Mouse (Mus musculus) liver, embryonic 14.5 days (tissue): ENCODE results near the gene Tnfsf13. TPM values are rescaled to one million over a fixed set of nuclear protein-coding genes. Genes with fewer than 3 reads are reported as not detected.

Experiments
- ATAC-seq: fragments of 200-750 bp; cut with Nextera tagmentation; 2 replicates; pipeline ENCODE4 v1.8.0; 2017; ENCODE audit warnings: moderate number of reproducible peaks, mild to moderate bottlenecking, moderate library complexity; ENCODE audit not compliant: insufficient read depth
- DNase-seq, 3 experiments: peaks; one replicate each; pipeline ENCODE4 v3.0.0-alpha.2; 2012 to 2013; ENCODE audit warnings: low read depth in 3 of 3, low spot score in 3 of 3
- H3K27ac ChIP-seq: fragments of 300-500 bp; sonication (generic); 2 replicates; pipeline ENCODE4 v1.5.1; 2014; ENCODE audit warnings: moderate library complexity, mild to moderate bottlenecking, control low read depth, inconsistent platforms
- H3K27me3 ChIP-seq: fragments of 300-500 bp; sonication (generic); 2 replicates; pipeline ENCODE4 v1.6.1; 2014; ENCODE audit warnings: mild to moderate bottlenecking, low read length, moderate library complexity; ENCODE audit not compliant: control insufficient read depth, insufficient read depth
- H3K36me3 ChIP-seq: fragments of 300-500 bp; sonication (generic); replicated peaks from 2 replicates; pipeline ENCODE4 v1.6.1; 2014; ENCODE audit warnings: low read depth; ENCODE audit not compliant: control insufficient read depth, insufficient read depth
- H3K4me1 ChIP-seq, 2 experiments: fragments of 200-500 bp in 1 of 2; fragments of 300-500 bp in 1 of 2; sonication (generic) in 1 of 2; replicated peaks; 2 replicates each; pipeline ENCODE4 v1.6.1; 2012 to 2014; ENCODE audit warnings: antibody characterized with exemption in 1 of 2, inconsistent platforms in 1 of 2, low read length in 1 of 2; ENCODE audit not compliant: control insufficient read depth in 2 of 2, insufficient read depth in 2 of 2
- H3K4me2 ChIP-seq: fragments of 300-500 bp; sonication (generic); 2 replicates; pipeline ENCODE4 v1.6.1; 2014; ENCODE audit warnings: low read depth, mild to moderate bottlenecking, control low read depth, moderate library complexity
- H3K4me3 ChIP-seq, 2 experiments: fragments of 200-500 bp in 1 of 2; fragments of 300-500 bp in 1 of 2; sonication (generic) in 1 of 2; 2 replicates each; pipeline ENCODE4 v1.5.1; 2012 to 2014; ENCODE audit warnings: low read depth in 2 of 2, low read length in 2 of 2, mild to moderate bottlenecking in 2 of 2, control low read depth in 1 of 2, inconsistent platforms in 1 of 2, moderate library complexity in 1 of 2; ENCODE audit not compliant: insufficient read depth in 1 of 2
- H3K9ac ChIP-seq: fragments of 300-500 bp; sonication (generic); replicated peaks from 2 replicates; pipeline ENCODE4 v1.6.1; 2014; ENCODE audit warnings: mild to moderate bottlenecking, control low read depth, moderate library complexity
- H3K9me3 ChIP-seq: fragments of 300-500 bp; sonication (generic); 2 replicates; pipeline ENCODE4 v1.6.1; 2016; ENCODE audit warnings: low read length, mixed read lengths; ENCODE audit not compliant: control insufficient read depth
- CTCF ChIP-seq: IDR thresholded peaks from 2 replicates; pipeline ENCODE4 v1.5.1; 2016; ENCODE audit warnings: antibody characterized with exemption, low read depth, control low read depth
- EP300 ChIP-seq: IDR thresholded peaks from 2 replicates; pipeline ENCODE4 v1.6.1; 2016; ENCODE audit warnings: antibody characterized with exemption, low read depth
- WGBS: fragments of 180-500 bp; shearing (Covaris S2); extraction: QIAGEN DNeasy Blood & Tissue Kit; methylation state at CpG from one replicate; pipeline ENCODE4 v1.1.7; 2014; ENCODE audit not compliant: insufficient replicate concordance; 5-methylcytosine and 5-hydroxymethylcytosine counted together
- polyA plus RNA-seq, 2 experiments: library from polyadenylated mRNA; depleted of rRNA in 1 of 2; stranded (reverse) in 1 of 2; unstranded in 1 of 2; fragments of >200 nt; fragmentation: Nextera tagmentation in 1 of 2; extraction: Ambion mirVana in 1 of 2; gene quantifications; 2 replicates each; pipeline versions ENCODE4 v1.2.1 to v1.2.3; 2012 to 2014

Tnfsf13 gene
- polyA plus RNA-seq, 2 experiments = 0.20 to 0.26 TPM

DNA sequence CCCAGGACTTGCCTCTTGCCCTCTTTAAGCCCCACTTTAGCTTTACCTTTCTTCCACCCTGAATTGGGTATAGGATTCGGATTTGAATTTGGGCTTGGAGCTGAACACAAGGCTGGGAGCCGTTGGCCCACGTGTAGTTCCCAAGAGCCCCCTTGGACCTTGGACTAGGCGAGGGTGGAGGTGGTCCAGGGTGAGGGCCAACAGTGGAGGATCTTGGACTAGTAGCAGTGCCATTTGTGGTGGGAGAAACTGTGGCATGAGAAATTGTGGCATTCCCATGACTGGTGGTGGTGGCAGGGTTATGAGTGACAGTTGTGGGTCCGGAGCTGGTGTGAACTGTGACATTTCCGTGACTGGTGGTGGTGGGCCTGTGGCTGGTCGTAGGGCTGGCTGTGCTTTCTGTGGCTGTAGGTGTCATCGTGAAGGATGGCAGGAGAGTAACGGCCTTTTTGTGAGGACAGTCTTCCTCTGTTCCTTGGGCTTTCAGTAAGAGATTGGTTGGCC lies 20.1 kb downstream of the Tnfsf13 start:
- Histone ChIP-seq H3K4me3 (no peak overlapping the region), H3K36me3 (peaks cover 61% of the 10 kb centered on the region), H3K27me3 (no peaks in the 10 kb centered on the region), H3K9ac (no peak overlapping the region; the same call in 1 of the 2 replicates), H3K4me2 (no peak overlapping the region), H3K9me3 (no peaks in the 10 kb centered on the region), H3K4me1 (peaks cover 21 to 28% of the 10 kb centered on the region in 2 experiments), H3K27ac (no peak overlapping the region)
- TF ChIP-seq CTCF (no peak), EP300 (no peak)
- no peak for ATAC-seq
- WGBS = 65% methylated on average over 9 of the region's 9 CpGs
- no peak for DNase-seq

DNA sequence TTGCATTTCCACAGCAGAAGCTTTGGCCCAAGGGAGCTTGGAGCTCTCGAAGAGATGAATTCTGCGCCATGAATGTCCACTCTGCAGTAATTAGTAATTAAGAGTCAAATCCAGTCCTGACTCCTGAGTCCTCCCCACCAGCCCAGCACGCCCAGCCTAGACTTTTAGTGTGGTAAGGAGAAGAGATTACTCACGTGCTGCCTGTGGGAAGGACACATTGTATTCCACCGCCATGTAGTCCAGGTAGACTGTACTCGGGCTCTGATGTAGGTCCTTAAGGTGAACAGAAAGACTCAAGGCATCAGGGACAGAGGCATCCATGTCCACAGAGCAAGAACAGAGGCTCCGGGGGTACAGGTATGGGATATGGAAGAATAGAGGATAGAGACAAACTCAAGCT lies 20.7 kb downstream of the Tnfsf13 start:
- ATAC-seq (no peak), DNase-seq (no peak)
- no peak for TF ChIP-seq EP300
- no peak for TF ChIP-seq CTCF
- Histone ChIP-seq H3K9me3 (no peaks in the 10 kb centered on the region), H3K36me3 (peaks cover 54% of the 10 kb centered on the region), H3K9ac (no peak overlapping the region), H3K4me2 (no peak overlapping the region), H3K4me1 (peaks cover 21 to 24% of the 10 kb centered on the region in 2 experiments), H3K4me3 (no peak overlapping the region), H3K27ac (no peak overlapping the region), H3K27me3 (no peaks in the 10 kb centered on the region)
- 81% methylated on average over 7 of the region's 7 CpGs for WGBS

- ATAC-seq (no peak), DNase-seq (no peak)
- Histone ChIP-seq H3K9ac (no peak overlapping the region), H3K4me1 (peaks cover 19% of the 10 kb centered on the region in 2 experiments), H3K4me3 (no peak overlapping the region), H3K4me2 (peak overlapping the region; percentile 74), H3K27ac (no peak overlapping the region; the same call in 1 of the 2 replicates), H3K27me3 (no peaks in the 10 kb centered on the region), H3K9me3 (no peaks in the 10 kb centered on the region), H3K36me3 (peaks cover 47% of the 10 kb centered on the region)
- TF ChIP-seq CTCF = no peak
- no peak for TF ChIP-seq EP300
- 73% methylated on average over 6 of the region's 6 CpGs for WGBS
Observed at GRCm38 (mm10) chr11:69663795-69664194, 21.8 kb downstream of the Tnfsf13 start.

GRCm38 (mm10) chr11:69662967-69663671 lies 22.5 kb downstream of the Tnfsf13 start:
- DNase-seq = no peak
- Histone ChIP-seq H3K9me3 (no peaks in the 10 kb centered on the region), H3K4me2 (peak overlapping the region; percentile 74), H3K9ac (peak overlapping the region; percentile 60), H3K36me3 (peaks cover 47% of the 10 kb centered on the region), H3K27ac (peak overlapping the region; percentile 81), H3K27me3 (no peaks in the 10 kb centered on the region), H3K4me1 (peaks cover 19% of the 10 kb centered on the region in 2 experiments), H3K4me3 (peak overlapping the region; percentile 64 to 76)
- TF ChIP-seq CTCF (no peak), EP300 (no peak)
- ATAC-seq = no peak
- 58% methylated on average over 13 of the region's 13 CpGs for WGBS

GRCm38 (mm10) chr11:69662213-69662966 lies 23.2 kb downstream of the Tnfsf13 start, which contains the start of gene Mpdu1:
Gene Mpdu1 (minus strand): TSS chr11:69662642.
- peaks cover 19% of the 10 kb centered on the region in 2 experiments for H3K4me1 ChIP-seq
- under 1% methylated on average over 48 of the region's 48 CpGs for WGBS

More at GRCm38 (mm10) chr11:69662213-69662966, 23.2 kb downstream of the Tnfsf13 start, which contains the start of gene Mpdu1:
- TF ChIP-seq CTCF (peak; percentile 75), EP300 (peak; percentile 33)
- H3K4me2 ChIP-seq = peak within 1 kb of the TSS; percentile 74
- peaks cover 42% of the 10 kb centered on the region for H3K36me3 ChIP-seq
- H3K9ac ChIP-seq = peak within 1 kb of the TSS; percentile 60
- peak within 1 kb of the TSS; percentile 64 to 98 for H3K4me3 ChIP-seq
- H3K27me3 ChIP-seq = no peaks in the 10 kb centered on the region
- peak within 1 kb of the TSS; percentile 81 for H3K27ac ChIP-seq
- H3K9me3 ChIP-seq = no peaks in the 10 kb centered on the region
- peak; percentile 90 to 92 (median 91) for DNase-seq
- ATAC-seq = peak; percentile 93
